Mouse (Mus musculus) left cerebral cortex, postnatal 25 days (tissue): ENCODE data around the gene 4931428L18Rik. TPM values are rescaled to one million over a fixed set of nuclear protein-coding genes. Genes with fewer than 3 reads are reported as not detected.

Experiments used
- DNase-seq, 2 experiments: peaks; one replicate each; pipeline ENCODE4 v3.0.0; 2022; ENCODE audit warnings: low spot score in 2 of 2, mixed read lengths in 1 of 2
- intact Hi-C: fragments of 180-260 bp; cut with DNase I; formaldehyde crosslinking; loops from one replicate; pipeline ENCODE4 v1.15.1; 2025
- total RNA-seq, 2 experiments: library from RNA; stranded (reverse); gene quantifications; 2 replicates each; pipeline ENCODE4 v1.2.3; 2021

4931428L18Rik gene
- total RNA-seq, 2 experiments from 2014 or later = not detected

- DNase-seq = no peak
- intact Hi-C loops = no loop called here
Observed at GRCm38 (mm10) chr1:30951795-30952194, 270.7 kb downstream of the 4931428L18Rik start.

- no peak for DNase-seq
- intact Hi-C loops = loop anchor here (1.0 kb wide), 1 partner anchor 204 kb away; no protein-coding TSS in a partner anchor
Observed at GRCm38 (mm10) chr1:30950456-30950835, 272.0 kb downstream of the 4931428L18Rik start.

GRCm38 (mm10) chr1:30949710-30950455, 272.6 kb downstream of the 4931428L18Rik start:
- peak; percentile 98 to 99 for DNase-seq

GRCm38 (mm10) chr1:30948950-30949639, 273.4 kb downstream of the 4931428L18Rik start:
- DNase-seq = peak; percentile 41 to 63

More at GRCm38 (mm10) chr1:30949710-30950455, 272.6 kb downstream of the 4931428L18Rik start:
- intact Hi-C loops = loop anchor here (1.0 kb wide), 2 partner anchors 77 to 204 kb away; partner anchors contain the start of gene Phf3

GRCm38 (mm10) chr1:30948361-30948949, 274.0 kb downstream of the 4931428L18Rik start:
- DNase-seq = peak; percentile 25 to 33

More at GRCm38 (mm10) chr1:30948950-30949639, 273.4 kb downstream of the 4931428L18Rik start:
- intact Hi-C loops = loop anchor here (1.0 kb wide), 1 partner anchor 76 kb away; the partner anchor contains the start of gene Phf3

More at GRCm38 (mm10) chr1:30948361-30948949, 274.0 kb downstream of the 4931428L18Rik start:
- intact Hi-C loops = no loop called here

Other genes starting within 250 kb of the 4931428L18Rik start
- gene AC153137.1, start 244.7 kb downstream of the 4931428L18Rik start, total RNA-seq = not detected
- gene Lgsn, start 46.3 kb downstream of the 4931428L18Rik start, total RNA-seq = not detected
- not detected for gene Pih1d3, start 154 bp upstream of the 4931428L18Rik start, total RNA-seq